Mouse (Mus musculus) gastrocnemius, adult 2 months (tissue): ENCODE data around the gene Mmp25. TPM values are rescaled to one million over a fixed set of nuclear protein-coding genes. Genes with fewer than 3 reads are reported as not detected.

Experiments used
- DNase-seq: peaks from one replicate; pipeline ENCODE4 v3.0.0; 2022
- H3K27ac ChIP-seq: fragments of 200-600 bp; 2 replicates; pipeline ENCODE4 v1.8.1; 2022; ENCODE audit warnings: mild to moderate bottlenecking
- H3K4me3 ChIP-seq: fragments of 200-600 bp; 2 replicates; pipeline ENCODE4 v1.8.1; 2022; ENCODE audit warnings: mild to moderate bottlenecking, moderate library complexity
- CTCF ChIP-seq: fragments of 200-600 bp; IDR thresholded peaks from 2 replicates; pipeline ENCODE4 v1.8.1; 2022; ENCODE audit warnings: antibody characterized with exemption, mild to moderate bottlenecking, moderate library complexity
- intact Hi-C: fragments of 180-260 bp; cut with DNase I; formaldehyde crosslinking; loops from one replicate; pipeline ENCODE4 v1.15.1; 2025
- total RNA-seq, 2 experiments: library from RNA; stranded (reverse); gene quantifications; 2 replicates each; pipeline ENCODE4 v1.2.3; 2021

Gene Mmp25
- total RNA-seq, 2 experiments from 2014 or later: 0.06 TPM; not detected in 1

- peak; percentile 46 for DNase-seq
- H3K4me3 ChIP-seq: peak overlapping the region; percentile 86
- intact Hi-C loops: no loop called here
- peak overlapping the region; percentile 25 for H3K27ac ChIP-seq
- TF ChIP-seq CTCF: no peak
Observed at GRCm38 (mm10) chr17:23585721-23586491, 59.2 kb downstream of the Mmp25 start.

- TF ChIP-seq CTCF: no peak
- no peak for DNase-seq
- H3K27ac ChIP-seq: no peak overlapping the region
- H3K4me3 ChIP-seq: no peak overlapping the region
- intact Hi-C loops: no loop called here
Observed at GRCm38 (mm10) chr17:23584786-23585185, 60.3 kb downstream of the Mmp25 start.

Other genes starting within 250 kb of the Mmp25 start
- not detected for gene Vmn2r117, start 165.6 kb downstream of the Mmp25 start, total RNA-seq
- 1 to 10 TPM; 2.0 to 3.3 TPM for gene Zfp213, start 81.0 kb downstream of the Mmp25 start, total RNA-seq
- gene Zfp13, start 45.8 kb downstream of the Mmp25 start, total RNA-seq: 1 to 10 TPM; 1.5 to 2.1 TPM
- gene Zscan10, start 44.4 kb downstream of the Mmp25 start, total RNA-seq: not detected
- not detected for gene Bicdl2, start 15.2 kb upstream of the Mmp25 start, total RNA-seq
- 100 to 1,000 TPM; 112 to 137 TPM for gene Hcfc1r1, start 28.3 kb upstream of the Mmp25 start, total RNA-seq
- gene Thoc6, start 28.6 kb upstream of the Mmp25 start, total RNA-seq: 1 to 10 TPM; 6.3 to 8.8 TPM
- gene Tnfrsf12a, start 32.2 kb upstream of the Mmp25 start, total RNA-seq: 10 to 100 TPM; 19.5 to 27.5 TPM
- gene Cldn6, start 34.0 kb upstream of the Mmp25 start, total RNA-seq: not detected
- under 1 TPM; 0.15 to 0.17 TPM for gene Cldn9, start 38.7 kb upstream of the Mmp25 start, total RNA-seq
- not detected for gene 1520401A03Rik, start 77.5 kb upstream of the Mmp25 start, total RNA-seq
- gene Pkmyt1, start 81.1 kb upstream of the Mmp25 start, total RNA-seq: under 1 TPM; 0.53 to 0.64 TPM
- 1 to 10 TPM; 2.7 to 4.0 TPM for gene Paqr4, start 95.6 kb upstream of the Mmp25 start, total RNA-seq
- not detected for gene Kremen2, start 100.6 kb upstream of the Mmp25 start, total RNA-seq
- gene Flywch1, start 126.3 kb upstream of the Mmp25 start, total RNA-seq: 10 to 100 TPM; 43.3 to 50.4 TPM
- under 1 TPM; 0.47 to 0.51 TPM for gene Flywch2, start 140.8 kb upstream of the Mmp25 start, total RNA-seq
- 100 to 1,000 TPM; 178 to 227 TPM for gene Srrm2, start 145.3 kb upstream of the Mmp25 start, total RNA-seq
- 100 to 1,000 TPM; 296 to 351 TPM for gene Elob, start 183.9 kb upstream of the Mmp25 start, total RNA-seq
- gene Prss33, start 190.8 kb upstream of the Mmp25 start, total RNA-seq: not detected
- not detected for gene Prss32, start 198.6 kb upstream of the Mmp25 start, total RNA-seq
- not detected for gene Prss41, start 198.9 kb upstream of the Mmp25 start, total RNA-seq
- gene Prss21, start 222.8 kb upstream of the Mmp25 start, total RNA-seq: not detected
- gene Dcpp1, start 235.6 kb upstream of the Mmp25 start, total RNA-seq: not detected
- not detected for gene Dcpp2, start 235.6 kb upstream of the Mmp25 start, total RNA-seq